Mouse (Mus musculus): Measurements from ENCODE around the gene Lrrc42.
A peak's percentile ranks its signal among the peaks of the same experiment; 100 is the strongest.

The Lrrc42 gene

DNA sequence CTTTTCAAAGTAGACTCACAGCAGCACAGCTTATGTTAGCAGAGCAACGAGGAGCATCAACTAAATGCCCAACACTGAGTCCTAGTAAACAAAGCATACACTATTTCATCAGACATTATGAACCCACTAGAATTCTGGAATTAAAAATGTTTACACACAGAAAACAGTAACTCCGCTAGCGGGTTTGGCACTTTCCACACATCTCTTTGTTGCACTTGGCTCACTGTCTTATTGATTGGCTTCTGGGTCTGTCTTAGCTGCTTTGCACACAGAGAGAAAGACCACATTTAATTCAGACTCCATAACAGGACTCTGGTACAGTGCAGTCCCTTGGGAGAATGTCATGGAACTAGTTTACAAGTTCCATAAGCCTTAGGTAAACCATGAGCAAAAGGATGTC, 5.3 kb downstream of the Lrrc42 start:
- DNase-seq = no peak

DNA sequence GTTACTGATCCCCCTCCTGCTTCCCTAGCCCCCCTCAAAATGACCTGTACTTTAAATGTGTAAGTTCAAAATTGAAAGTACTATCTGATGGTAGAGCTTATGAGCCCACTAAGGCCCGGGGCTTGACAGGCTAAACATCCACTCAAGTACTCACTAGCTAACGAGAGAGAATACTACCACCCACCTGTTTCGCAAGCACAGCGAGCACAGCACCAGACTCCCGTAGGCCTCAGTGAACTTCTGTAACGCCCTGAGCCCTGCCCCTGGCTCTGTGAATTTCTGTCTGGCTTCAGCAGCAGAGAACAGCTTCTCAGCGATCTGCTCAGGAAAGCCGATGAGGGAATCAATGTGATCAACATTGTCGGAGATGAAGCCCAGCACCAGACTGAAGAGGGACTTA, 6.2 kb downstream of the Lrrc42 start:
- no peak for DNase-seq

DNA sequence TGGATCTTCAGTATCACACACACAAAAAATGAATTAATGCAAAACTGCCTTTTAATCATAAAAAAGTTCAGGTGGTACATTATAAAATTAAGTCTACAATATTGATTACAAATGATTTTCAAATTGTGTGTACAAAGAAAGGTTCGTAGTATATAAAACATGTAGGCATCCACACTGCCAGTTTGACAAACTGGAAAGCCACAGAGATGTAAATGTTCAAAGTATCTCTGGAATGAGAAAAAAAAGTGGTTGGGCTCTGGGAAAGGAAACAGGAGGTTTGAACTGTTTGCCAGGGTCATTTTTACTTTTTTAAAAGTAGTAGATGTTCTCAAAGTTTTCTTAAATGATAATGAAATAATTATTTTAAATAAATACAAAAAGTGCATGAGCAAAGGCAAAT, 7.3 kb downstream of the Lrrc42 start:
- DNase-seq = no peak

DNA sequence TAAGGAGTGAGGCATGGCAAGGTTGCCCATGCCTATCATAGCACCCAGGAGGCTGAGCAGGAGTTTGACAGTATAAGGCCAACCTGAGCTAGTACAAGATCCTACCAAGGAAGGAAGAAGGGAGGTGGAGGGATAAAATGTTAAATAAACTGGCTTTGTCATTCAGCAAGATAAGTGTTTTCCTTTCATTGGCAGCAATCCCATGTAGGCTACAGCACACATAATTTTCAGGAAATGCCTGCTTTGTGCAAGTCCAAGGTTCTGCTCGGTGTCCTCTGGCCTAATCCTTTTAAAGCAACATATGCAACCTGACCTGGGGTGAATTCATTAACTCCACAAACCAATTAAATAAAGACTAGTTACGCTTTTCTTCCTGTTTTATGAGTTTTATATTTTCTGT, 8.0 kb downstream of the Lrrc42 start:
- DNase-seq = no peak

DNA sequence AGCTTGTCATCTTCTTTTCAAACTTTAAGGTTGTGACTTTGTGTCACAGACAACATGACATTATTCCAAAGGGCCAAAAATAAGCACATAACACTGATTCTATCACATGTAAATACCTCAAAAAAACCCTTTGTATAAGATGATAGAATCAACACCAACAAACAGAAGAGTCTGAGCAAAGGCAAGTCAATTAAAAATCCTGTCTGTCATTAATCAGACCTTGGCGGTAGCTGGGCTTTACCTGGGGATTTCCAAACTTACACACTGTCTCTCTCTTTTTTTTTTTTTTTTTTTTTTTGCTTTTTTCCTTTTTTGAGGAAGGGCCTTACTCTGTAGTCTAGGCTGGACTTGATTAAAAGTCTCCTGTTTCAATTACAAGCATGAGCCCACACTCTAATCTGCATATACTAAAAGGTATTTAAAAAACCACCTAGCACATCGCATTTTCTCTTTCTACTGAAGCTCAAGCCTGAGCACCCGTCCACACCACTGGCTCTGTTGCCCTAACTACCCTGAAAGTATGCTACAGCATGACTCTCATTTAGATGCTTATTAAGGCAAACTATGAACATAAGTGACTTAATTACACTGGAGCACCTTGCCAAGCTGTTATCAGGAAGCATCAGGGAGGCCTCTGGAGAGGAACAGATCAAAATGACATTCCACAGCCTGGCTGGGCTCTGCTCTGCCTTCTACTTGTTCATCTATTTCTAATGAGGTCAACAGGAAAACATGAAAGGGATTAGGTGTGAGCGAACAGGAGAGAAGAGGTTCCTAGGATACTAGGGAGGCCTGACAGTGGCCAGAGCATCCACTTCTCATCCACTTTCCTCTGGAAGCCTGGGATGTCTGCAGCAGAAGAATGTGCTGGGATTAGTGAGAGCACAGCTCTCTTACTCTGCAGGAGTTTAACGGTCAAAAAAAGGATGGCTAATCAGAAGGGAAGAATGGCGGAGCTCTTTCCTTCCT, 9.7 kb downstream of the Lrrc42 start:
- DNase-seq = no peak

DNA sequence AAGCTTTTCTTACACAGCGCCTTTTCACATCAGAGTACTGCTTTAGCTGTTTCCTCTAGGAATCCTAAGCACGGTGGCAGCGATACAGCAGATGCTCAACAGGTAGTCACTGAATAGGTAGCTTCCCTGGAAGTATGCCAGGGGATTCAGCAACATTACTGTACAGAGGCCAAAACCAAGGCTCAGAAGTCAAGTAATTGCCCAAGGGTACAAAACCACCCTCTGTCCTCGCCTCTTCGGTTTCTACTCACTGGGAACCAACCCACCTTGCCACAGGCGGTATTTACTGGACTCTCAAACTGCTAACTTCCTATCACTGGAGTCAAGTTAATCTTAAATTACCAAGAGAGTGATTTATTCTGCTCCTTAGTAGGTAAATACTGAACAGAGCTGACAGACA, 13.1 kb downstream of the Lrrc42 start:
- no peak for DNase-seq

DNA sequence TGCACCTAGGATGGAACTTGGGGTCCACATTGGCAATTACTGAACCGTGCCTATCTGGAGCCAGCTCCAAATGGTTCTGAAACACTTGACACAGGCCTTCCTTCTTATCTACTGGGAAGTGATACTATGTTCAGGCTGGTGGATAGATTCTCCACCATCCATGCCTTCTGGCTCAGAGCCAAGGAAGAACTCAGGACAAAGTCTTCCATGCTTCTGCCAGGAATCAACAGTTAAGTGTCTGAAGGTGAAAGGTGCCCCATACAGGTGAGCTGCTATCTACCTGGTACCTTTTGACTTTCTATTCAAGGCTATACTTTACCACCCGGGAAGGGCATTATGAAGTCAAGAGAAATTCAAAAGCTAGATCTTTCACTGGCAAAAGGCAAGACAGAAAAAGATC, 15.1 kb downstream of the Lrrc42 start:
- DNase-seq = no peak

DNA sequence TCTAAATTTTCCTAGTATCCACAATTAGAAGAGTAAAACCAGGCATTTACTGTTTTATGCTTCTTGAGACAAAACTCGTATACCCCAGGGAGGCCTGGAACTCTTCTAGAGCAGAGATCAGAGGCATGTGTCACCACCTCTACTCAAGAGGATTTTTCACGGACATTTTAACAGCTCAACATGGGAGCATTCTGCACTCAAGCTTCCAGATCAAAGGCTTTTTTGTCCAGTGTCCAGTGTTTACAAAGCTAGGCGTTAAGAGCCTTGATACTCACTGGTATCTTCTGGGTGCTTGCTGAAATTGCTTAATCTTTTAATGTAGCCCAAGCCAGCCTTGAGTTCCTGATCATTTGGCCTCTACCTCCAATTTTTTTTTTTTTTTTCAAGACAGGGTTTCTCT, 21.1 kb downstream of the Lrrc42 start:
- no peak for DNase-seq

DNA sequence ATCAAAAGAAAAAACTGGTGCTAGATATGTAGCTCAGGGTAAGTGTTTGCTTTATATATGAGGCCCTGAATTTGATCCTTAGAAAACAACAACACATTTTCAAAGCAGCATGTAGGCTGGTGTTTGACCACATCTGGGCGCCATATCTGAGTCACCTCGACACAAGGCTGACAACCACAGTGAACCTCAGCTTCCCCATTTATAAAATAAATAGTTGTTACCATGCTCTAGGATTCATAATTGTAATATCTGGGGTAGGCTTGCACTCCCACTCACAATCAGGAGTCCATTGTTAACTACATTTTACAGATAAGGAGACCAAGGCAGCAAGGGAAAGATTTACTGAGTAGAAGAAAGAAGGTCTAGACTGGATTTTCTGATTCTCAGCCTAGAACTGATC, 27.0 kb downstream of the Lrrc42 start:
- no peak for DNase-seq

DNA sequence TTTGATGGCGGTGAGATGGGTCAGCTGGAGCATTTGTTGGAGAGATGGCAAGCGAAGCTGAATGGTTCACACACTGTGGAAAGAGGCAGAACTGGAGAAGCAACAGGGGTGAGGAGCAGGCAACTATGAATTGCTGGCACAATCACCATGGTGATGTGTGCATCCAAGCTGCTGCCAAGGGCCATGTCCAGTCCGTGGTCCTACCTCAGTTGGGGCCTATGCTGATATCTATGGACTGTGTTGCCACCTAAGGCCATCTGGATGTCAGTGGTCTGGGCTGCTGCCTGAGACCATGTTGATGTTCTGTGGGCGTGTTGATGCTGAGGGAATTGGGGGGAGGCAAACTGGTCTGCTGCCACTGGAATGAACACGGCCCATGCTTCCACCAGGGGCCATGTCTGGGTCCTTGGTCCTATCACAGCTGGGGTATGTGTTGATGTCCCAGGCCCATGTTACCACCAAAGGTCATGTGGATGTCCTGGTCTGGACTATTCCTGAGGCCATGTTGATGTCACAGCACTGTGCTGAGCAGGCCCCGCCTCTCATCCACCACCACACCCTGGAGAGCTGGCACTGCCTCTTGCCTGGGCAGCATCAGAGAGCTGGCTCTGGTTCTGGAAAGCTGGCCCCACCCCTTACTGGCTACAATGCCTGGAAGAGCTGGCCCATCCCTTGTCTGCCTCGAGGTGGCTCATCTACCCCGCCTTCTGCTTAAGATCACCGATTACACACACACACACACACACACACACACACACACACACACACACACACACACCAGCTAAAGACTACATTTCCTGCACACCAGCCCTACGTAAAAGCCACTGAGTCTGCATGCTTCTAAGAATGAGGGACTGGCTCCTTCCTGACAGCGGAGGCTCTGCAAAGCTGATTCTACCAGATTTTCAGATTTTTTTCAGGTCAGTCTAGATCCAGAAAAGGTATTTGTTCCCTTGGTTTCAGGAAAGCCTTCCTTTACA, 29.8 kb downstream of the Lrrc42 start:
- no peak for DNase-seq

DNA sequence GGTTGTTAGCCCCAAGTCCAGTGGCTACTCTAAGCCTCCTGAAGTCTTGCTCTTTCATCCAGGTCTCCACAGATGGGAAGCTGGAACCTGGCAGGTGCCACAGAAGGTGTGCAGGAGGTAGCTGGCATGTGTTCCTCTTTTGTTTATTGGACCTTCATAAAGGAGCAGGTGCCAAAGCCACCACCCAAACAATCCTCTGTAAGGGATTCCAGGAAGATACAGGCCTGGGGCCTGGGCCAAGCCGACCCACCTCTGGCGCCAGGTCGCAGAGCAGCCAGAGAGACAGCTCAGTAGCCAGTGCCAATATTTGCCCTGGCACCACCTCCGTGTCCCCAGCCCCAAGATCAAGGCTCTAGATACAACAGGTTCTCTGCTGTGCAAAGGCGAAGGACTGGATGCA, 31.8 kb downstream of the Lrrc42 start:
- no peak for DNase-seq

DNA sequence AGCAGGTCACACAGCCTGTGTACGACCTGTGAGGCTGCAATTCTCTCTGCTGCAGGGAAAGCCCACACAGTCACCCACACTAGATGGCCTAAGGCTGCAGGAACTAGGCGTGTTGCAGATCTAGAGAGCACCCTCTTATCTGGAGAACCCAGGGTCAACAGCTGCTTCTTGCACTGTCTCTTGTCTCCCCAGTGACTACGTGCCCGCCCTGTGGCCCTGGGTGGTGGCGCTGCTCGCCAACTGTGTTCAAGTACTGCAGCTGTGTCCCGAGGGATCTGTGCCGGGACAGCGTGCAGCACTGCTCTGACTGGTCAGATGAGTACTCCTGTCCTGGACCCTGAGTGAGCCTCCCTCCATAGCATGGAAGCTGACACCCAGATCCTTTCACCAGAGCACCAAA, 35.8 kb downstream of the Lrrc42 start:
- DNase-seq = no peak

DNA sequence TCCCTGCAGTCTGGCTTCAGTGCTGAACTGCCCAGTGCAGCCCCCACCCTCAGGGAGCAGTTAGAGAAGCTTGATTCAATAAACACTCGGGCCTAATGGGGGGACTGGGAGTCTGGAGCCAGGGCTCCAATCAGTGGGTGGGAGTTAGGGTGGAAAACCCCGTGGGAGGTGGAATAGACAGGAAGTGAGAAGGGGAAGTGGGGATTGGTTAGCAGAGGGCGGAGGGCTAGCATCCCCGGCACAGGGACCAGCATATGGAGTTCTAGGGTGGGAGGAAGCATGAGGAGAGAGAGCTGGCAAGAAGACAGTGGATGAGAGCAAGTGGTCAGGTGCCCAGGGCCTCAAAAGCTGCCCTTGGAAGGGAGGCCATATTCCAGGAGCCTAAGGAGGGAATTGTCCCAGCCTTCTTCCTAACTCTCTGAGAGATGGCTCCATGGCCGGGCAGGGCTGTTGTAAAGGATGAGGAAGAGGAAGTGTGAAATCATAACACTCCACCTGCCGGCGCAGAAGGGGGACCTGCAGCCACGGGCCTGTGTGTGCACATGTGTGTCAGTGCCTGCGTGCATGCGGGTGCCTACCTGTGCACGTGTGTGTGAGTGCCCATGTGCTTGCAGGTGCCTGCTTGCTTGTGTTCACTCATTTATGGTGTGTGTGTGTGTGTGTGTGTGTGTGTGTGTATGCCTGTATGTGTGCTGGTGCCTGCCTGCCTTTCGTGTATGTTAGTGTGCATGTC, 39.9 kb downstream of the Lrrc42 start:
- DNase-seq = no peak

DNA sequence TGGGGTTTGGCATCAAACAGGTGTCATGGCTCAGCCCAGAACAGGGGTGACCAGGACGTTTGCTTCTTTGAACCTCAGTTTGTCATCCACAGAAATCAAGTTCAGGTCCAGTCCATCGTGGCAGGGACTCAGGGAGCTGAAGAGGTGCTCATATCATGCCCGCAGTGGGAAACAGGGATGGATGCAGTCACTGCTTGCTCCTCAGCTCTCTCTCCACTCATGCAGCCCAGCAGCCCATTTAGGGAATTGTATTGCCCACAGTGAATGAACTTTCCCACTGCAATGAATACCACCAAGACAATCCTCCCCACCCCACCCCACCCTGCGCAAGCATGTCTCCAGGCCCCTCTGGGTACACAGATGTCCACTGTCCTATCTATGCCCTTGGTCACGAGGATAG, 41.4 kb downstream of the Lrrc42 start:
- DNase-seq = no peak

DNA sequence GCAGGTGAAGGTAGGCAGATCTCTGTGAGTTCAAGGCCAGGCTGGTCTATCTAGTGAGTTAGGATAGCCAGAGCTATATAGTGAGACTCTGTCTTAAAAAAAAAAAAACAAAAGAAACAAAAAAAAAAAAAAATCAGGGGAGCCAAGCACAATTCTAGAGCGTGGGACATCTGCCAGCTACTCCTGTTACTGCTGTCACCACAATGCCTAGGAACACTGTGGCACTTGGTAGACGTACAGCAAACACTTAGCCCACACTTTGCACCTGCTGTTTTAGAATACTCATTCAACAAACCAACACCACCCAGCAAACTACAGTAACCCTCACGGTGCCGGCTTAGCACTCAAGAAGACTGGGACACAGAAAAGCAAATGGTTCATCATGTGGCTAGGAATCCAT, 41.9 kb downstream of the Lrrc42 start:
- no peak for DNase-seq

DNA sequence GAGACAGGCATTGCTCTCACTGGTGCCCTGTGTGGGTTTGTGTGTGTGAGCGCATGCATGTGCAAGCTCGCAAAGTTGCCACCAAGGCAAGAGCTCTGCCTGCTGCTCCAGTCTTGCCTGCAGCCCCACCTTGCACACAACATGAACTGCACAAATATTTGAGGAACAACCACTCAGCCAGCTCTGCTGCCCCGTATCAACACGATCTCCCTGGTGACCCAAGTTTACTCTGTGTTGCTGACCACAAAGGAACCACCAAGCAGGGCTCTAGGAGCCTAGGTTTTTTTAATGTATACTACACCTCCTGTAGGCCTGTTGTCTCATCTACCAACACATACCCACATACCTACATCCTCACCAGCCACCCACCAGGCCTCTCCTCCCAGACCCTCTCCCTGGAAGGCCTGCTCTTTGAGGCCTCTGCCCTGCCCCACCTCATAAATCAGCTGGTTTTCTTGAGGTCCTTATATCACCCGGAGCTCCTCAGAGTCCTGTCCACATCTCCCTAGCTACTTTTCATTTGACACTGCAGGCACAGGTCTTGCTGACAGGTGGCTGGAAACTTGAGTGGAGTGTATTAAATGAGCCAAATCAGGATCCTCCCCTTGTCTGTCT, 42.7 kb downstream of the Lrrc42 start:
- no peak for DNase-seq

DNA sequence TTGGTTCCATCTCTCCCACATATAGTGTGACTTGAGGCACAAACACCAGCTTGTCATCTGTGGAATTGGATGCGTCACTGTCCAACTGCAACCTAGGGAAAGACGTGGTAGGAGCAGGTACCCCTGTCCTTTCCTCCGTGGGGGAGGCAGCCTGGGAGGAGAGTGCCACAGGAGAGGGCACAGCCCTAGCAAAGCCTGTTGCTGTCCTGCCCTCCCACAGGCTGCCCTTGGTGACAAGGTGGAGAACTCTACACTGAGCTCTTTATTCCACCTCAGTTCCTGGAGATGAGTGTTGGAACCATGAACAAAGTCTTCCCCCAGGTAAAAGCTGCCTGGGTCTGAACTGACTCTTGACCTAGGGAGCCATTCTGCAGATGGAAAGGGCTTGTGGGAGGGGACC, 44.5 kb downstream of the Lrrc42 start, which contains the start of gene Ldlrad1:
Ldlrad1 (plus strand) TSS at position 301 of the 400 bp plus-strand sequence.
- DNase-seq = no peak

DNA sequence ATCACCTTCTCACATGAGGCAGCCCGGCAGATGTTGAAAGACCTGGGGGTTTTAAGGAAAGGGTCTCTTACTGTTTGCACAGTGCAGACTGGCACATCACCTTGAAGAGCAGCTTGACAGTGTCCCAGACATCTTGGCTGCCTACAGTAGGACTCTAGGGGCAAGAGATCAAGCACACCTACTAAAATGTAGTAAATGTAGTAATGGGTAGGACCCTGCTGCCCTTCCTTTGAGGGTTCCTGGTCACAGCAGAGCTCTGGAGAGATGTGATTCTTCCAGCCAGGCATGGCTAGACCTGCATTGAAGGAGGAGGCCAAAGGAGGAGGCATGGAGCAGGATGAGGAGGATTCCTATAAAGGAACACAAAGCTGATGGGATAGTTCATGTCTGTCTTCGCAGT, 46.3 kb downstream of the Lrrc42 start:
- DNase-seq = no peak

DNA sequence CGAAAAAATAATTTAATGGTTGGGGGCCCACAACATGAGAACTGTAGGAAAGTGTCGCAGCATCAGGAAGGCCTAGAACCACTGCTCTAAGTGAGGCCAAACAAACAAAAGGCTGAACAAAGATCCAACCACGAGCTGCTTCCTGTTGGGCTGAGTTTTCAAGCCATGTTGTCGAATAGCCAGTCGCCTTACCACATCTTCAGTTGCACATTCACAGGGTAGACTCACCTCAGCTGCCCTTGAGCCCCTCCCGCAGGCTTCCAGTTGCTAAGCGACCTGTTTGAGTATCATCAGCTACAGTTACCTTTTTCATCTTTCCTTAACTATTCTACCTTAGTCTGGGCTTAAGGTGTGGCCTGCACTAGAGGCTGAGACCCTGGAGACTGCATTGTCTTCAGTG, 50.3 kb downstream of the Lrrc42 start:
- DNase-seq = no peak

DNA sequence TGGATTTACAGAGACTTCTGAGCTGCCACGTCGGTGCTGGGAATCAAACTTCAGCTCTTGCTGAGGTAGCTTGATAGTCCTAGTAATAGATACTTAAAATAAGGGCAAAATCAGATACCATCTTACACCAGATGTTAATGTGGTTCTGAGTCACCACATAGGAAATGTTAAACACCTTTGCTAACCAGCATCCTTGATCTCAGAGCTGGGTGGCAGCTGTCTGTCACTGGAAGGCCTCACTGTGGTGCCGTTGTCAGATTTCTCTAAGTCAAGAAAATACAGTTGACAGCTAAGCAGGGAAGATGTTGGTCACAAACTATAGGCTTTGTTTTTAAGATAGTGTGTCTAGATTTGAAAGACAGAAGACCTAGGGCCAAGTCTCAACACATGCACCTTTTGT, 51.6 kb downstream of the Lrrc42 start:
- peak; percentile 48 for DNase-seq

DNA sequence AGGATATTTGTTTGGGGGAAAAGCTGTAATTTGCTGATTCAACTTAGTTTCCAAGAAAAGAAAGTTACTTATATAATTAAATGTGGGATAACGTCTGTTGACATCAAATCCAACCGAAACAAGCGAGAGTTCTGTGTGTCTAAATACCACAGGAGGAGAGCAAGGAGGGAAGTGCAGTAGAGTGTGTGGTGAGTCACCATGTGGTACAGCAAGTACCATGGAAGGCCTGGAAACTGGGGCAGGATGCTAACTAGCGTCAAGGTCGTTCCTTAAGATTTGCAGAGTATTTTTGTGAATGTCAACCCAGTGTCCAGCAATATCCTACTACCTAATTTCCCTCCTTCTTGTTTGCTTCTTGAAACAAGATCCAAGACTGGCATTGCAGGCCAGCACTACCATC, 55.3 kb downstream of the Lrrc42 start:
- DNase-seq = no peak

DNA sequence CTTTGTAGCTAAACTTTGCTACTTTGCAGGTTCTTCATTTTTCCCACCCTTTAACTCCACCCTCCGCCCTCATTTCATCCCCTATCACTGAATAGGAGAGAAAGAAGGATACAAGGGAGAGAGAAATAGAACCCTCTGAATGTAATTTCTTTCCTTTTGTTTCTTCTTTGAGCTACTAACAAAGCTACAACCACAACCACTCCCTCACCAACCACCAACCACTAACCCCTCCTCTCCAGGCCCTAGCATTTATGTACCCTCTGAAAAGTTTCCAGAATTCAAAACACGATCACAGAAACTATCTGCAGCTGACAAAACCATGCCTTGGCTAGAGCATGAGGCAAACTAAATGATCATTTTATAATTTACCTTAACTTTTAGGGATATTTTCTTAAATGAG, 56.9 kb downstream of the Lrrc42 start:
- DNase-seq = no peak

DNA sequence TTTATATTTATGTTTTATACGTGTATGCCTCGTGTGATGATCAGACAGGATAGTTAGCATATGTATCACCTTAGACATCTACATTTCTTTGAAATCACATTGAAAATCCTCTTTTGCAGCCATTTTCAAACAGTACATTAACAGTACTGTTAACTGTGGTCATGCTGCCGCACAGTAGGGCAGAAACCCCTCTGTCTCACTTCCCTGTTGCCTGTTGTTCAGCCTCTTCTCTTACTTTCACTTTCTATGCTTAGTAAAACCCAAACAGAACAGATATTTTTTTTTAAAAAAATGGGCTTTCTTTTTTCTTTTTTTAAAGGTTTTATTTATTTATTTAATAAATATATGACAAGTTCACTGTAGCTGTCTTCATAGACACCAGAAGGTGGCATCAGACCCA, 59.5 kb downstream of the Lrrc42 start:
- no peak for DNase-seq

All from thymus, postnatal 4 days (tissue).